Mouse (Mus musculus) CH12.LX (cell line): ENCODE results near the gene Gpr3. TPM values are rescaled to one million over a fixed set of nuclear protein-coding genes. Genes with fewer than 3 reads are reported as not detected.
A peak's percentile ranks its signal among the peaks of the same experiment; 100 is the strongest.

Source experiments
- DNase-seq: peaks from one replicate; pipeline ENCODE4 v3.0.0-alpha.2; 2013; ENCODE audit errors: extremely low read depth
- H3K27ac ChIP-seq: 2 replicates; pipeline ENCODE4 v1.5.1; 2012; ENCODE audit warnings: low read depth, mild to moderate bottlenecking, control low read depth, moderate library complexity; ENCODE audit not compliant: insufficient read depth
- H3K27me3 ChIP-seq: replicated peaks from 2 replicates; pipeline ENCODE3; 2012; ENCODE audit warnings: inconsistent platforms
- H3K36me3 ChIP-seq, 2 experiments: replicated peaks in 1 of 2; 2 replicates each; pipeline versions ENCODE3 to v1.6.1; 2012; ENCODE audit warnings: inconsistent platforms in 1 of 2, low read length in 1 of 2, mild to moderate bottlenecking in 1 of 2, mixed read lengths in 1 of 2, moderate library complexity in 1 of 2; ENCODE audit not compliant: control insufficient read depth in 1 of 2, insufficient read depth in 1 of 2
- H3K4me1 ChIP-seq, 2 experiments: 2 replicates each; pipeline ENCODE4 v1.6.1; 2012; ENCODE audit warnings: inconsistent platforms in 1 of 2, moderate library complexity in 1 of 2; ENCODE audit not compliant: insufficient read depth in 2 of 2, control insufficient read depth in 1 of 2
- H3K4me2 ChIP-seq: 2 replicates; pipeline ENCODE4 v1.6.1; 2012; ENCODE audit warnings: low read depth, mild to moderate bottlenecking, control low read depth; ENCODE audit not compliant: poor library complexity, insufficient read depth, severe bottlenecking
- H3K4me3 ChIP-seq, 3 experiments: fragments of 150-350 bp in 1 of 3; sonication (generic) in 1 of 3; replicated peaks in 1 of 3; 2 replicates each; pipeline versions ENCODE3 to v1.5.1; 2011 to 2012; ENCODE audit warnings: low read depth in 2 of 3, low read length in 2 of 3, mild to moderate bottlenecking in 2 of 3, moderate library complexity in 2 of 3, control low read depth in 1 of 3, improper control_type of control experiment in 1 of 3, inconsistent platforms in 1 of 3, mixed read lengths in 1 of 3; ENCODE audit not compliant: poor library complexity in 1 of 3
- H3K79me2 ChIP-seq: replicated peaks from 2 replicates; pipeline ENCODE4 v1.6.1; 2012; ENCODE audit warnings: mild to moderate bottlenecking, moderate library complexity; ENCODE audit not compliant: control insufficient read depth, poor library complexity, insufficient read depth, severe bottlenecking; ENCODE audit errors: extremely low read depth
- H3K9ac ChIP-seq: 2 replicates; pipeline ENCODE4 v1.6.1; 2012; ENCODE audit warnings: low read depth, mild to moderate bottlenecking, control low read depth, moderate library complexity; ENCODE audit not compliant: insufficient read depth
- H3K9me3 ChIP-seq: replicated peaks from 2 replicates; pipeline ENCODE3; 2012; ENCODE audit warnings: low read length, inconsistent platforms, mixed read lengths
- CTCF ChIP-seq, 2 experiments: IDR thresholded peaks in 1 of 2; conservative IDR thresholded peaks in 1 of 2; 2 replicates each; pipeline ENCODE4 v1.5.1; 2011 to 2012; ENCODE audit warnings: low read depth in 2 of 2, low read length in 2 of 2, improper control_type of control experiment in 1 of 2, inconsistent platforms in 1 of 2, mild to moderate bottlenecking in 1 of 2, moderate library complexity in 1 of 2
- E2F4 ChIP-seq: IDR thresholded peaks from 2 replicates; pipeline ENCODE4 v1.6.1; 2011; ENCODE audit warnings: low read depth, low read length, improper control_type of control experiment; ENCODE audit not compliant: insufficient replicate concordance
- EP300 ChIP-seq: IDR thresholded peaks from 2 replicates; pipeline ENCODE4 v1.6.1; 2011; ENCODE audit warnings: low read length, improper control_type of control experiment
- ETS1 ChIP-seq: conservative IDR thresholded peaks from 2 replicates; pipeline ENCODE4 v1.6.1; 2012; ENCODE audit warnings: low read depth, mild to moderate bottlenecking, inconsistent platforms, low read length, improper control_type of control experiment, moderate library complexity
- GABPA ChIP-seq: IDR thresholded peaks from 2 replicates; pipeline ENCODE4 v1.6.1; 2012; ENCODE audit warnings: low read depth, low read length, improper control_type of control experiment, inconsistent platforms; ENCODE audit not compliant: insufficient replicate concordance
- HCFC1 ChIP-seq: IDR thresholded peaks from 2 replicates; pipeline ENCODE4 v1.6.1; 2012; ENCODE audit warnings: low read depth, mild to moderate bottlenecking, inconsistent platforms, low read length, improper control_type of control experiment
- IRF4 ChIP-seq: IDR thresholded peaks from 2 replicates; pipeline ENCODE4 v1.6.1; 2014; ENCODE audit warnings: low read depth, mild to moderate bottlenecking, inconsistent platforms, low read length, improper control_type of control experiment
- MAFK ChIP-seq: IDR thresholded peaks from 2 replicates; pipeline ENCODE4 v1.6.1; 2011; ENCODE audit warnings: low read length, improper control_type of control experiment; ENCODE audit not compliant: insufficient replicate concordance
- MAX ChIP-seq: IDR thresholded peaks from 2 replicates; pipeline ENCODE4 v1.6.1; 2011; ENCODE audit warnings: low read length, improper control_type of control experiment
- MYC ChIP-seq: IDR thresholded peaks from 2 replicates; pipeline ENCODE4 v1.6.1; 2011; ENCODE audit warnings: low read depth, mild to moderate bottlenecking, improper control_type of control experiment, low read length
- NELFE ChIP-seq: IDR thresholded peaks from 2 replicates; pipeline ENCODE4 v1.6.1; 2011; ENCODE audit warnings: low read depth, low read length, improper control_type of control experiment
- NRF1 ChIP-seq: IDR thresholded peaks from 2 replicates; pipeline ENCODE4 v1.6.1; 2014; ENCODE audit warnings: low read depth, mild to moderate bottlenecking, inconsistent platforms, low read length, improper control_type of control experiment, moderate library complexity
- POLR2AphosphoS2 ChIP-seq: IDR thresholded peaks from 2 replicates; pipeline ENCODE4 v1.6.1; 2011; ENCODE audit warnings: low read depth, low read length, improper control_type of control experiment
- RAD21 ChIP-seq: IDR thresholded peaks from 2 replicates; pipeline ENCODE4 v1.6.1; 2011; ENCODE audit warnings: low read depth, mild to moderate bottlenecking, low read length, improper control_type of control experiment, moderate library complexity
- SIN3A ChIP-seq: IDR thresholded peaks from 2 replicates; pipeline ENCODE4 v1.6.1; 2012; ENCODE audit warnings: low read length, improper control_type of control experiment, inconsistent platforms
- SMC3 ChIP-seq: IDR thresholded peaks from 2 replicates; pipeline ENCODE4 v1.6.1; 2011; ENCODE audit warnings: low read depth, low read length, improper control_type of control experiment
- TCF12 ChIP-seq: IDR thresholded peaks from 2 replicates; pipeline ENCODE4 v1.6.1; 2014; ENCODE audit warnings: low read depth, mild to moderate bottlenecking, inconsistent platforms, low read length, improper control_type of control experiment
- ZC3H11A ChIP-seq: IDR thresholded peaks from 2 replicates; pipeline ENCODE4 v1.6.1; 2012; ENCODE audit warnings: low read depth, mild to moderate bottlenecking, inconsistent platforms, low read length, improper control_type of control experiment
- ZMIZ1 ChIP-seq: IDR thresholded peaks from 2 replicates; pipeline ENCODE4 v1.6.1; 2012; ENCODE audit warnings: low read depth, mild to moderate bottlenecking, inconsistent platforms, low read length, improper control_type of control experiment
- ZNF384 ChIP-seq: IDR thresholded peaks from 2 replicates; pipeline ENCODE4 v1.6.1; 2012; ENCODE audit warnings: low read depth, low read length, improper control_type of control experiment, inconsistent platforms
- dilution Hi-C: fragments of 300-500 bp; cut with MboI; formaldehyde crosslinking; loops from 2 replicates; pipeline ENCODE4 v1.14.3; 2020; ENCODE audit warnings: low sequenced_read_pairs; ENCODE audit not compliant: extremely low pct_unique_long_range_greater_than_20kb, extremely low pct_ligation_motif_present
- in situ Hi-C: fragments of 300-500 bp; cut with MboI; formaldehyde crosslinking; loops from 3 replicates; pipeline ENCODE4 v1.14.3; 2019; ENCODE audit warnings: low sequenced_read_pairs, low pct_ligation_motif_present, low pct_unique_long_range_greater_than_20kb, mixed read lengths
- polyA plus RNA-seq: library from polyadenylated mRNA; unstranded; fragments of >175 nt; gene quantifications from 2 replicates; pipeline ENCODE4 v1.2.1, GENCODE M21; 2012; ENCODE audit warnings: low read depth; ENCODE audit not compliant: insufficient read length
- total RNA-seq, 2 experiments: library from RNA; depleted of rRNA; stranded (reverse); fragments of 300-350 nt in 1 of 2; fragments of >200 nt in 1 of 2; gene quantifications; 2 replicates each; pipeline ENCODE4 v1.2.3; 2012 to 2014

Gene Gpr3
- total and polyA plus RNA-seq, 3 experiments: 0.11 to 0.13 TPM; not detected in 1

GRCm38 (mm10) chr4:133209366-133209765, 3.0 kb downstream of the Gpr3 start:
- in situ Hi-C loops: loop anchor here (10.0 kb wide), 1 partner anchor 195 kb away; the partner anchor contains the start of gene Ahdc1
- Histone ChIP-seq H3K4me2 (no peak overlapping the region), H3K9me3 (no peaks in the 10 kb centered on the region), H3K4me3 (no peak overlapping the region), H3K9ac (no peak overlapping the region), H3K36me3 (no peaks in the 10 kb centered on the region), H3K27ac (no peak overlapping the region), H3K27me3 (peaks cover 44% of the 10 kb centered on the region), H3K4me1 (peaks cover 10 to 17% of the 10 kb centered on the region in 2 experiments), H3K79me2 (no peaks in the 10 kb centered on the region)
- TF ChIP-seq HCFC1 (no peak), ZC3H11A (peak; percentile 27), ZNF384 (peak; percentile 94), SIN3A (no peak), IRF4 (0 out of 2 replicates have a peak, but pooled peaks have one; percentile 11), MAX (no peak), SMC3 (peak; percentile 81), RAD21 (peak; percentile 72), TCF12 (no peak), CTCF (conservative IDR thresholded peaks at IDR 0.05 in 1 of 2, IDR thresholded peaks at IDR 0.05 in 1 of 2; ENCODE audit: low read depth in 2 of 2, low read length in 2 of 2) (peak; percentile 47 to 86)
- dilution Hi-C loops: no loop called here
- peak; percentile 61 for DNase-seq

DNA sequence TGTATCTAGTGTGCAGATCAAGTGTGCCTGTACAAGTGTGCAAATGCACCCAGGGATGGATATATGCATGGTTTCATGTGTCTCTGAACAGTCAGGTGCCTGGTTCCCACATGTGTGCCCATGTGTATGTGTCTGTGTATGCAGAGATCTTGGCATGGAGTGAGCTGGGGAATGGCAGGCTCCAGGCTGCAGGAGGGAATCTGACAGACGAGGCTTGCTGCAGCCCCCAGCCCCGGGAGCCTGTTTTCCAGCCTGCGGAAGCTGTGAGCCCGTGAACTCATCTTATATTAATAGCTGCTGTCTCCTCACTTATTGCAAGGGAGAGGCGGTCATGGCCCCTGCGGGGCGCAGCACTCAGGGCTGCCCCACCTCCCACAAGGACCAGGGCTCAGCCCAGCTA, 8.0 kb downstream of the Gpr3 start:
- in situ Hi-C loops: loop anchor here (10.0 kb wide), 1 partner anchor 190 kb away; the partner anchor contains the start of gene Ahdc1
- no peaks in the 10 kb centered on the region for H3K9me3 ChIP-seq
- dilution Hi-C loops: no loop called here
- H3K27me3 ChIP-seq: peaks cover 6% of the 10 kb centered on the region
- no peak overlapping the region for H3K27ac ChIP-seq
- H3K4me3 ChIP-seq: no peak overlapping the region
- no peak for DNase-seq
- TF ChIP-seq NELFE: no peak
- no peak for TF ChIP-seq ZMIZ1
- no peak for TF ChIP-seq GABPA
- no peak for TF ChIP-seq POLR2AphosphoS2
- H3K36me3 ChIP-seq: peaks cover 0 to 13% of the 10 kb centered on the region in 2 experiments
- H3K4me1 ChIP-seq: peaks cover 0 to 23% of the 10 kb centered on the region in 2 experiments; a peak in 2 of 4 replicates
- H3K79me2 ChIP-seq: no peaks in the 10 kb centered on the region
- H3K9ac ChIP-seq: no peak overlapping the region
- H3K4me2 ChIP-seq: no peak overlapping the region

DNA sequence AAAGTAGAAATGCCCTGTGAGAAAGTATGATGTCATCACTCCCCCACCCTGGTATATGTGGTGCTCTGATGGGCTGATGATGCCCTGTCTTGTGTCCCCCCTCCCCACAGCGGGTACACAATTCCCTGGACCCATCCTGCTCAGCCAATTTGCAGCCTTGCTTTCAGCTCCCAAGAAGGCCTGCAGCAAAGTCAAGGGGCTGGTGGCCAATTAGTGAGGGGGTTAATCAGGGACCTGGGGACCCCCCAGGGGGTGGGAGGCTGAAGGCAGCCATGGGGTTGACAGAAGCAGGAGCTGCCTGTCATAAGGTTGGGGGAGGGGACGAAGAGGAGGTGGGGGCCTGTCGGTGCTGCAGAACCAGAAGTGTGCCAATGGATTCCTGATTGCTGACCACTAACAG, 8.7 kb downstream of the Gpr3 start:
- DNase-seq: no peak
- Histone ChIP-seq H3K79me2 (no peaks in the 10 kb centered on the region), H3K4me1 (peaks cover 0 to 28% of the 10 kb centered on the region in 2 experiments; a peak in 2 of 4 replicates), H3K9ac (no peak overlapping the region), H3K36me3 (peaks cover 0 to 19% of the 10 kb centered on the region in 2 experiments), H3K27ac (no peak overlapping the region), H3K9me3 (no peaks in the 10 kb centered on the region), H3K27me3 (peaks cover 6% of the 10 kb centered on the region), H3K4me2 (no peak overlapping the region), H3K4me3 (no peak overlapping the region)
- in situ Hi-C loops: loop anchor here (10.0 kb wide), 1 partner anchor 189 kb away; the partner anchor contains the start of gene Ahdc1
- dilution Hi-C loops: no loop called here
- TF ChIP-seq EP300 (no peak), ETS1 (no peak), MYC (no peak), IRF4 (no peak), MAFK (no peak), NRF1 (no peak), SMC3 (no peak), E2F4 (no peak), RAD21 (no peak), ZC3H11A (no peak)
